Mouse (Mus musculus): ENCODE results near the gene Cmya5. TPM values are rescaled to one million over a fixed set of nuclear protein-coding genes. Genes with fewer than 3 reads are reported as not detected.

Gene Cmya5
- polyA plus RNA-seq, 1 experiment = 3.9 TPM

GRCm38 (mm10) chr13:93163303-93163702, 18.8 kb upstream of the Cmya5 start:
- WGBS = 92% methylated on average over 4 of the region's 4 CpGs
- DNase-seq = no peak
- Histone ChIP-seq H3K4me1 (ENCODE audit: control insufficient read depth, insufficient read depth, low read length) (no peaks in the 10 kb centered on the region), H3K4me3 (replicated peaks; ENCODE audit: extremely low read depth, low read depth, low read length) (no peak overlapping the region)
- TF ChIP-seq POLR2A (IDR thresholded peaks at IDR 0.05; ENCODE audit: borderline replicate concordance, extremely low read depth, low read depth, low read length) = no peak
- TF ChIP-seq CTCF (IDR thresholded peaks at IDR 0.05; ENCODE audit: insufficient read depth, low read length) = no peak

GRCm38 (mm10) chr13:93162456-93162855, 17.9 kb upstream of the Cmya5 start:
- Histone ChIP-seq H3K4me1 (ENCODE audit: control insufficient read depth, insufficient read depth, low read length) (no peaks in the 10 kb centered on the region), H3K4me3 (replicated peaks; ENCODE audit: extremely low read depth, low read depth, low read length) (no peak overlapping the region)
- no peak for DNase-seq
- TF ChIP-seq CTCF (IDR thresholded peaks at IDR 0.05; ENCODE audit: insufficient read depth, low read length) (no peak), POLR2A (IDR thresholded peaks at IDR 0.05; ENCODE audit: borderline replicate concordance, extremely low read depth, low read depth, low read length) (no peak)

DNA sequence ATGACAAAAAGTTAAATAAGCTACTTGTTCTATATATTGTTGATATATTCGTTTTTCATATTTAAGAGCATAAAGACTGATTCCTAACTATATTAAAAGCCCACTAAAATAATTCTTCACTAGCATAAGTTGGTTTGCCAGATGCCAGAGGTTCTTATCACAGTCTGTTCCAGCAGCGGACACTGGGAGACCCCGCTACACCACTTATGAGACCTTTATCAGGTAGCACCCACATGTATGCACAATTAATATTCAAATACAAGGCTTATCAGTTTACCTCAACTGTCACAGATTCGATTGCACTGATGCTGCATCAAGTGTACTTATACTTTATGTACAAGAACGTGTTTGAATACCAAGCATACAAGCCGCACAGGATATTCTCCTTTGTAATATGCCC, 13.7 kb upstream of the Cmya5 start:
- Histone ChIP-seq H3K4me1 (ENCODE audit: control insufficient read depth, insufficient read depth, low read length) (no peaks in the 10 kb centered on the region), H3K4me3 (replicated peaks; ENCODE audit: extremely low read depth, low read depth, low read length) (no peak overlapping the region)
- 86% methylated on average over 6 of the region's 6 CpGs for WGBS
- DNase-seq = no peak
- TF ChIP-seq POLR2A (IDR thresholded peaks at IDR 0.05; ENCODE audit: borderline replicate concordance, extremely low read depth, low read depth, low read length) = no peak
- no peak for TF ChIP-seq CTCF (IDR thresholded peaks at IDR 0.05; ENCODE audit: insufficient read depth, low read length)

GRCm38 (mm10) chr13:93153280-93153679, 8.8 kb upstream of the Cmya5 start:
- 62% methylated on average over 1 of the region's 1 CpGs for WGBS
- H3K4me1 ChIP-seq (ENCODE audit: control insufficient read depth, insufficient read depth, low read length) = no peaks in the 10 kb centered on the region
- no peak for DNase-seq
- no peak overlapping the region for H3K4me3 ChIP-seq (replicated peaks; ENCODE audit: extremely low read depth, low read depth, low read length)
- no peak for TF ChIP-seq POLR2A (IDR thresholded peaks at IDR 0.05; ENCODE audit: borderline replicate concordance, extremely low read depth, low read depth, low read length)
- TF ChIP-seq CTCF (IDR thresholded peaks at IDR 0.05; ENCODE audit: insufficient read depth, low read length) = no peak

DNA sequence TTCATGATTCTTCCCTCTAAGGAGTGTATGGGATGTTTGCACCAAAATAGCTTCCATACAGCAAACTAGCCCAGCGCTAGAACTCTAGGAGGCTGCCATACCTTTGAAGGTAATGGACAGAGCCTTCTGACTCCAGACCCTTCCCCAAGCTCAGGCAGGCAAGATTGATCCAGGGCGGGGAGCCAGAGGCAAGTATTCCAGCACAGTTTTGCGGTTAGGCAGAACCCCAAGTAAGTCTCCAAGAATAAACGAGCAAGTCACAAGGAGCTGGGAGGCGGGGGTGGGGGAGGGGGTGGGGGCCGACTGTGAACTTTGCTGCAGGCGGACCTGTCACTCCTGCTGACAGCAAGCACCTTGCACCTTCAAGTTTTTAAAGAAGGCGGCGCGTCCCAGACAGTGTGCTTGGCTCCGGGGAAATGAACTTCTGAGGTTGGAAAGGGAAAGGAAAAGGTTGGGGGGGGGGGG, 673 bp downstream of the Cmya5 start:
- 18% methylated on average over 11 of the region's 11 CpGs for WGBS
- DNase-seq = no peak

GRCm38 (mm10) chr13:93141184-93141583, 3.3 kb downstream of the Cmya5 start:
- WGBS = 93% methylated on average over 6 of the region's 6 CpGs
- peaks cover 4% of the 10 kb centered on the region; the same call in 1 of the 2 replicates for H3K4me1 ChIP-seq (ENCODE audit: control insufficient read depth, insufficient read depth, low read length)

More for the DNA sequence above, 673 bp downstream of the Cmya5 start:
- Histone ChIP-seq H3K4me3 (replicated peaks; ENCODE audit: extremely low read depth, low read depth, low read length) (peak overlapping the region; percentile 58), H3K4me1 (ENCODE audit: control insufficient read depth, insufficient read depth, low read length) (peaks cover 4% of the 10 kb centered on the region; the same call in 1 of the 2 replicates)
- no peak for TF ChIP-seq CTCF (IDR thresholded peaks at IDR 0.05; ENCODE audit: insufficient read depth, low read length)
- TF ChIP-seq POLR2A (IDR thresholded peaks at IDR 0.05; ENCODE audit: borderline replicate concordance, extremely low read depth, low read depth, low read length) = no peak

DNA sequence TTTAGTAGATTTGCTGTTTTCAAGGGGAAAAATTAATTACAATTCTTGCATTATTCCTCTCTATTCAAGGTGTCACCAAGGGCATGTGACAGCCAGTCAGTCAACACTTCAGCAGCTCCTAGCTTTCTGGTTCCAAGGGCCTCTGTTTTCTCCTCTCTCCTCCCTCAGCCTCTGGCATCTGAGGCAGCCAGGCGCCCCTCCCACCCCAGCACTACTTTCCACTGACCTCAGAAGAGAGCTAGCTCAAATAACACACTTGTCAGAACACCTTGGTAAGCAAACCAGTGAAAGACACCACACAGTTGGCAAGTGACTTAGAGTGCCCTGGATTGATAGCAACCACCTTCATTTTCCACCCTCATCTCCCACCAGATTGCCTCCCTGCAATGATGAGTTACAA, 6.5 kb downstream of the Cmya5 start:
- peak; percentile 42 for DNase-seq
- Histone ChIP-seq H3K4me3 (replicated peaks; ENCODE audit: extremely low read depth, low read depth, low read length) (no peak overlapping the region), H3K4me1 (ENCODE audit: control insufficient read depth, insufficient read depth, low read length) (0 out of 2 replicates have a peak, but pooled peaks cover 4% of the 10 kb centered on the region)
- 74% methylated on average over 1 of the region's 1 CpGs for WGBS
- TF ChIP-seq CTCF (IDR thresholded peaks at IDR 0.05; ENCODE audit: insufficient read depth, low read length) (no peak), POLR2A (IDR thresholded peaks at IDR 0.05; ENCODE audit: borderline replicate concordance, extremely low read depth, low read depth, low read length) (no peak)

More at GRCm38 (mm10) chr13:93141184-93141583, 3.3 kb downstream of the Cmya5 start:
- H3K4me3 ChIP-seq (replicated peaks; ENCODE audit: extremely low read depth, low read depth, low read length) = no peak overlapping the region
- DNase-seq = no peak
- TF ChIP-seq CTCF (IDR thresholded peaks at IDR 0.05; ENCODE audit: insufficient read depth, low read length) (no peak), POLR2A (IDR thresholded peaks at IDR 0.05; ENCODE audit: borderline replicate concordance, extremely low read depth, low read depth, low read length) (no peak)

GRCm38 (mm10) chr13:93137098-93137497, 7.4 kb downstream of the Cmya5 start:
- H3K4me3 ChIP-seq (replicated peaks; ENCODE audit: extremely low read depth, low read depth, low read length) = no peak overlapping the region
- H3K4me1 ChIP-seq (ENCODE audit: control insufficient read depth, insufficient read depth, low read length) = no peaks in the 10 kb centered on the region
- WGBS = 91% methylated on average over 7 of the region's 7 CpGs
- TF ChIP-seq CTCF (IDR thresholded peaks at IDR 0.05; ENCODE audit: insufficient read depth, low read length) (no peak), POLR2A (IDR thresholded peaks at IDR 0.05; ENCODE audit: borderline replicate concordance, extremely low read depth, low read depth, low read length) (no peak)
- no peak for DNase-seq

GRCm38 (mm10) chr13:93136251-93136650, 8.3 kb downstream of the Cmya5 start:
- no peak for TF ChIP-seq CTCF (IDR thresholded peaks at IDR 0.05; ENCODE audit: insufficient read depth, low read length)
- Histone ChIP-seq H3K4me1 (ENCODE audit: control insufficient read depth, insufficient read depth, low read length) (no peaks in the 10 kb centered on the region), H3K4me3 (replicated peaks; ENCODE audit: extremely low read depth, low read depth, low read length) (no peak overlapping the region)
- no peak for DNase-seq
- WGBS = 86% methylated on average over 1 of the region's 1 CpGs

- Histone ChIP-seq H3K4me3 (replicated peaks; ENCODE audit: extremely low read depth, low read depth, low read length) (no peak overlapping the region), H3K4me1 (ENCODE audit: control insufficient read depth, insufficient read depth, low read length) (no peaks in the 10 kb centered on the region)
- no peak for TF ChIP-seq CTCF (IDR thresholded peaks at IDR 0.05; ENCODE audit: insufficient read depth, low read length)
- no peak for TF ChIP-seq POLR2A (IDR thresholded peaks at IDR 0.05; ENCODE audit: borderline replicate concordance, extremely low read depth, low read depth, low read length)
- 64% methylated on average over 2 of the region's 2 CpGs for WGBS
- no peak for DNase-seq
Measured at GRCm38 (mm10) chr13:93135501-93135900, 9.0 kb downstream of the Cmya5 start.

Data from lung, adult 2 months (tissue).